Mouse (Mus musculus): ENCODE results near the gene Rcl1.

The Rcl1 gene

DNA sequence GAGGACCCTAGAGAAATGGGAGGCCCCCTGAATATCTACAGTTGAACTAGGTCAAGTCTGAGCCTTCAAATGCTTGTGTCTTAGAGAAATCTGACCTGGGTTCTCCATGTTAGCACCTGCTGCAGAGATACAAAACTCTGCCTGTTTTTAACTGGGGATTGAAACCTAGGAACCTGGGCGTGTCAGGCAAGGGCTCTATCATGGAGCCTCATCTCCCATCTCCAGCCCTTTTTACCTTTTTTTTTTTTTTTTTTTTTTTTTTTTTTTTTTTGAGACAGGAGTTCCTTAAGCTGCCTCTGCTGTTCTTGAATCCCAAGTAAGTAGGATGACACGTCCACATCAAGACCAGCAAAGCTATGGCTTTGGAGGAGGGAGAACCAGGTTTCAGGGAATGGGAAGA, 50.3 kb downstream of the Rcl1 start:
- no peak for DNase-seq (ENCODE audit: low spot score in 2 of 2)

GRCm38 (mm10) chr19:29155552-29155951, 54.4 kb downstream of the Rcl1 start:
- no peak for DNase-seq (ENCODE audit: low spot score in 2 of 2)

- no peak for DNase-seq (ENCODE audit: low spot score in 2 of 2)
Observed at GRCm38 (mm10) chr19:29156417-29156816, 55.2 kb downstream of the Rcl1 start.

- no peak for DNase-seq (ENCODE audit: low spot score in 2 of 2)
Observed at GRCm38 (mm10) chr19:29157678-29158466, 56.7 kb downstream of the Rcl1 start.

DNA sequence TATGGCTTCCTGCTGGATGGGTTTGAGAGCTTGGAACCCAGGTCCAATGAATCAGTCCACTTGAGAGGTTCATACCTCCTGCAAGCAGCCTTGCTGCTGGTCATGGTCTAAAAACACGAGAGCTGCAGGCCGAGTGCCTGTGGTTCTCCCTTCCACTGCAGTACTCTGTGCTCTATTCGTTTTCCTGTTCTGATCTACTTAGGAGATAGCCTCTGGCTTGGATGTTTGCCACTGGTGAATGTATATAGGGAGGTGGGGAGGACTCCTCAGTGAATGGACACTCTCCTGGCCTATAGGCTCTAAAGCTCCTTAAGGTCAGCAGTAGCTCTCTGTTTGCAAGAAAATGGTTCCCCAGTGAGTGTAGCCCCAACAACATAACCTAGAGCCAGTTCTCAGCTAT, 57.3 kb downstream of the Rcl1 start:
- DNase-seq (ENCODE audit: low spot score in 2 of 2), result no peak

DNA sequence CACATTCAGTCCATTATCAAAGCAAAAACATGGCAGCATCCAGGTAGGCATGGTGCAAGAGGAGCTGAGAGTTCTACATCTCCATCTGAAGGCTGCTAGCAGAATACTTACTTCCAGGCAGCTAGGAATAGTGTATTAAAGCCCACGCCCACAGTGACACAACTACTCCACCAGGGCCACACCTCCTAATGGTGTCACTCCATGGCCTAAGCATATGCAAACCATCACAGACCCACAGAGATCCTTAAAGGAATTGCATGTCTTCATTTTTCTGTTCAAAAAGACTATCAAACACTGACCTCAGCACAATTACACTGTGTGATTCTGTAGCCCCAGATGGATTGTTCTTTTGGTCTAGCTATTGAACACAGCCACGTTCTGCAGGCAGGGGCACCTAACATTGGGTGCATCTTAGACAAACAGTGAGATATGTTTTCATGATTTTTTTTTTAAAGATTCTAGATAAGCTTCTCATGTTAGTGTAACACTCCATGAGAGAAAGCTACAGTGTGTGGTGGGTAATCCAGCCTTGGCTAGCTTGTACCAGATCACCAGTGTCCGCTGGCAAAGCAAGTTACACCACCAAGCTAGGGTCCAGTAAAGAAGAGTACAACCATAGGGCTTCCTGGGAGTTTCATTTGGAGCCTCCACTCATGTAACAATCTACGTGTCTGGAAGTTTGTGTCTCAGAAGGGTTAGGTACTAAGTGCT, 62.8 kb downstream of the Rcl1 start:
- no peak for DNase-seq (ENCODE audit: low spot score in 2 of 2)

DNA sequence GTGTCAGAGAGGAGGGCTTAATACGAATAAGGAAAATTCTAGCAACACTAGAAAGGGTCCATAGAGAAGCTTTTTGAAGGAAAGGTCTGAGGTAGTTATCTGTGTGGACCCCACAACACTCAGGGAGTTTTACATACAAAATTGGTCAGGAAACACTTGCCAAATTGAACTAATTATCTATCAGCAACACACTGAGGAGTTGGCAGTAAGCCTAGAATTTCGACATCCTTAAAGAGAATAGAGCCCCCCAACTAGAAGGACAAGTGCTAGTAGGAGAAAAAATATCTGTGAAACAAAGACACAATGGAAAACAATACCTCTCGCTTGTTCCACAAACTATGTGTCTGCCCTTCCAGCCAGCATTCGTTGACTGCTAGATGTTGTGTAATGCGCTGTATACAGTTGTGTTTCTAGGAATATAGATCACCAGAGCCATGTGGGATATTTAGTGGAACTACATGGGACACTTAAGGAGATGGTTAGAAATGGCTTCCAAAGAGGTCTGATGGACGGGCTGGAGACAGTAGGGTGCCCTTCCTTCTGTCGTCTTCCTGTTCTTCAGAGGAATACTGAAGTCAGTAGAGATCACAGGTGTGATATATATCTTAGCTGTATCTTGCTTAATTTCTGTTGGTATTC, 63.5 kb downstream of the Rcl1 start:
- no peak for DNase-seq (ENCODE audit: low spot score in 2 of 2)

- no peak for DNase-seq (ENCODE audit: low spot score in 2 of 2)
Observed at GRCm38 (mm10) chr19:29167938-29168337, 66.8 kb downstream of the Rcl1 start.

GRCm38 (mm10) chr19:29180336-29180735, 79.2 kb downstream of the Rcl1 start:
- DNase-seq (ENCODE audit: low spot score in 2 of 2), result no peak

GRCm38 (mm10) chr19:29182166-29182565, 81.0 kb downstream of the Rcl1 start:
- DNase-seq (ENCODE audit: low spot score in 2 of 2), result no peak

DNA sequence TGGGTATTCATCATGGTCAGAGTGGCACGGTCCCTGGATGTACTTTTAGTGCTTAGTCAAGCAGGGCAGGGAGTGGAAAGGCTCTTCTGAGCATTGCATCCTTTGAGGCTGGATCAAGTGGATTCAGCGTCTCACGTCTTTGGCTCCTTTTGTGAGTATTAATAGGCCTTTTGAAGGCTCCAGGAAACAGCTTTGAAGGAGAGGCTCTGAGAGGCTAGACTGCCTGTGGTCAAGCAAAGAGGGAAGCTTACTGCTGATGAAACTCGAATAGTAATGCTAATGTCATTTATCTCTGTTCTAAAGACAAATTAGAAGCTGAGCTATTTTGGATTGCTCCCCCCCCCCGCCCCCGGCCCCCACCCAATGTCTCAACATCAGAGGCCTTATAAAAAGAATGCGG, 83.9 kb downstream of the Rcl1 start:
- no peak for DNase-seq (ENCODE audit: low spot score in 2 of 2)

- DNase-seq (ENCODE audit: low spot score in 2 of 2), result no peak
Observed at GRCm38 (mm10) chr19:29185552-29186232, 84.5 kb downstream of the Rcl1 start.

DNA sequence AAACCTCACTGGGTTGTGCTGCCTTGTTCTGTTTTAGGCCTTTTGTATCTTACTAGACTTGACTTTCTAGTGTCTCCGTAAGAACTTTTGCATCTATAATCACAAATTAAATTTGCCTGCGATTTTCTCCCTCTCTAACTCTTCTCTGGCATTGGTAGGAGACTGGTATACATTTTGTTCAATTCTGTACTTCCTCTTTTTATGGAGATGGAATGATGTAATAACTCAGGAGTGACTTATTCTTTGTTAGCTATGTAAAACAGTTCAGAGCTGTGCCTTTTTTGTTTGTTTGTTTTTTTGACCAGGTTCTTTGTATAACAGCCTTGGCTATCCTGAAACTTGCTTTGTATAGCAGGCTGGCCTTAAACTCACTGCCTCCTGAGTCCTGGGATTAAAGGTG, 87.7 kb downstream of the Rcl1 start:
- DNase-seq (ENCODE audit: low spot score in 2 of 2), result no peak
